Mouse (Mus musculus) lung, embryonic 16.5 days (tissue): ENCODE measurements around the gene Bicd1. TPM values are rescaled to one million over a fixed set of nuclear protein-coding genes. Genes with fewer than 3 reads are reported as not detected.
"Not testable (repeated sequence)": the region's sequence is repeated elsewhere in the genome, so short reads cannot be mapped to it uniquely, and the experiment has no call there.

Experiments used
- ATAC-seq: fragments of 200-750 bp; cut with Nextera tagmentation; 2 replicates; pipeline ENCODE4 v1.8.0; 2017; ENCODE audit warnings: low read depth, mild to moderate bottlenecking, moderate library complexity
- H3K27ac ChIP-seq: fragments of 300-500 bp; sonication (generic); 2 replicates; pipeline ENCODE4 v1.5.1; 2014; ENCODE audit warnings: mild to moderate bottlenecking, control low read depth, low read length
- H3K27me3 ChIP-seq: fragments of 300-500 bp; sonication (generic); 2 replicates; pipeline ENCODE4 v1.6.1; 2014; ENCODE audit warnings: low read depth, low read length, mixed read lengths; ENCODE audit not compliant: control insufficient read depth, insufficient read depth
- H3K36me3 ChIP-seq: fragments of 300-500 bp; sonication (generic); 2 replicates; pipeline ENCODE4 v1.6.1; 2014; ENCODE audit warnings: low read length; ENCODE audit not compliant: control insufficient read depth, insufficient read depth
- H3K4me1 ChIP-seq: fragments of 300-500 bp; sonication (generic); replicated peaks from 2 replicates; pipeline ENCODE4 v1.6.1; 2014; ENCODE audit warnings: low read length, mixed read lengths; ENCODE audit not compliant: control insufficient read depth, insufficient read depth
- H3K4me2 ChIP-seq: fragments of 300-500 bp; sonication (generic); 2 replicates; pipeline ENCODE4 v1.6.1; 2014; ENCODE audit warnings: low read depth, low read length, control low read depth
- H3K4me3 ChIP-seq: fragments of 300-500 bp; sonication (generic); 2 replicates; pipeline ENCODE4 v1.5.1; 2014; ENCODE audit warnings: mild to moderate bottlenecking, low read length, control low read depth
- H3K9ac ChIP-seq: fragments of 300-500 bp; sonication (generic); 2 replicates; pipeline ENCODE4 v1.6.1; 2014; ENCODE audit warnings: low read length, control low read depth
- H3K9me3 ChIP-seq: fragments of 300-500 bp; sonication (generic); 2 replicates; pipeline ENCODE4 v1.6.1; 2016; ENCODE audit warnings: low read length; ENCODE audit not compliant: control insufficient read depth
- WGBS: fragments of 180-500 bp; shearing (Covaris S2); extraction: QIAGEN DNeasy Blood & Tissue Kit; methylation state at CpG from one replicate; pipeline ENCODE4 v1.1.7; 2014; 5-methylcytosine and 5-hydroxymethylcytosine counted together
- polyA plus RNA-seq: library from polyadenylated mRNA; unstranded; fragments of >200 nt; fragmentation: Nextera tagmentation; extraction: Ambion mirVana; gene quantifications from 2 replicates; pipeline ENCODE4 v1.2.1, GENCODE M21; 2015

Gene Bicd1
- polyA plus RNA-seq, 1 experiment from 2014 or later = 6.4 TPM

DNA sequence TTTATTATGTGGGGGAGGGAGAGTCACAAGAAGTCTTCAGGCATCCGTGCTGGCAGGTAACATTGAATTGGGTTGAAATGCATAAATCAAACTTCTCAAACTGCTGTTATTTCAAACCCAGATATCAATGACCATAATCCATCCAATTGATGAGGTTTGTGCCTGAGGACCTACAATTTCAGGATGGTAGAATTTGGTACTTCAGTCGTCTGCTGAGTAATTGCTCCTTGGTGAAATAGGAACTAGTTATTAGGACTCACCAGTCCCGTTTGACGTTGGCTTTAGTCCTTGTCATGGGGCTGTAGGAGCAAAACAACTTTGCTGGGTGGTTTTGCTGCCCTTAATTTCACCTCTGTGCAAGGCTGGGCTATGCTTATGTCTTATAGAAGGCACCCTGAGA, 1.2 kb downstream of the Bicd1 start:
- Histone ChIP-seq H3K36me3 (no peaks in the 10 kb centered on the region), H3K4me2 (peak overlapping the region; percentile 86), H3K9me3 (no peaks in the 10 kb centered on the region), H3K27me3 (no peaks in the 10 kb centered on the region), H3K9ac (no peak overlapping the region; the same call in 1 of the 2 replicates), H3K27ac (no peak overlapping the region), H3K4me1 (peaks cover 4% of the 10 kb centered on the region; the same call in 1 of the 2 replicates), H3K4me3 (peak overlapping the region; percentile 71)
- 12% methylated on average over 4 of the region's 4 CpGs for whole genome bisulfite sequencing
- no peak for ATAC-seq

- Histone ChIP-seq H3K4me3 (no peak overlapping the region), H3K27me3 (no peaks in the 10 kb centered on the region), H3K36me3 (no peaks in the 10 kb centered on the region), H3K27ac (no peak overlapping the region), H3K4me2 (no peak overlapping the region), H3K9me3 (no peaks in the 10 kb centered on the region), H3K9ac (no peak overlapping the region), H3K4me1 (peaks cover 4% of the 10 kb centered on the region; the same call in 1 of the 2 replicates)
- ATAC-seq = no peak
Measured at GRCm38 (mm10) chr6:149413256-149413655, 4.6 kb downstream of the Bicd1 start.

DNA sequence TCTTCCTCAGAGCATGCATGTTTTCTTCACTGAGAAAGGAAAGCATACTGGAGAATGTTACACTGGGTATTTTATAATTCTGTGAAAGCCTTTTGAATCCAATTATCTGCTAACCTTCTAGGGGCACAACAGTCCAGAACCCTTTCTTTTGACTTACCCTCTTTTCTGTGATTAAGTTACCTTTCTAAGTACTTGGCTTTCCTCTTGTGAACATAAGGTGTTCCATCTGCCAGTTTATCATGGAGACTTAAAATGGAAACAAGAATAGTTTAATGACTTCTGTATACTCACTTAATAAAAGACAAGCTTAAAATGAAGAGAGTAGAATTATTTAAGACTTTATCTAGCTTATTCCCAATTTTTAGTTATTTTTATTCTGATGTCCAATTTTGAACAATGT, 16.1 kb downstream of the Bicd1 start:
- H3K9ac ChIP-seq = no peak overlapping the region
- H3K36me3 ChIP-seq = no peaks in the 10 kb centered on the region
- H3K4me1 ChIP-seq = no peaks in the 10 kb centered on the region
- no peaks in the 10 kb centered on the region for H3K27me3 ChIP-seq
- no peak overlapping the region for H3K4me3 ChIP-seq
- H3K9me3 ChIP-seq = no peaks in the 10 kb centered on the region
- ATAC-seq = no peak
- H3K4me2 ChIP-seq = no peak overlapping the region
- H3K27ac ChIP-seq = no peak overlapping the region

GRCm38 (mm10) chr6:149439140-149439539, 30.5 kb downstream of the Bicd1 start:
- no peak for ATAC-seq
- Histone ChIP-seq H3K27ac (no peak overlapping the region), H3K4me2 (no peak overlapping the region), H3K9me3 (0 out of 2 replicates have a peak, but pooled peaks cover 2% of the 10 kb centered on the region), H3K4me1 (no peaks in the 10 kb centered on the region), H3K36me3 (no peaks in the 10 kb centered on the region), H3K27me3 (no peaks in the 10 kb centered on the region), H3K9ac (no peak overlapping the region), H3K4me3 (no peak overlapping the region)
- 67% methylated on average over 1 of the region's 1 CpGs for WGBS

DNA sequence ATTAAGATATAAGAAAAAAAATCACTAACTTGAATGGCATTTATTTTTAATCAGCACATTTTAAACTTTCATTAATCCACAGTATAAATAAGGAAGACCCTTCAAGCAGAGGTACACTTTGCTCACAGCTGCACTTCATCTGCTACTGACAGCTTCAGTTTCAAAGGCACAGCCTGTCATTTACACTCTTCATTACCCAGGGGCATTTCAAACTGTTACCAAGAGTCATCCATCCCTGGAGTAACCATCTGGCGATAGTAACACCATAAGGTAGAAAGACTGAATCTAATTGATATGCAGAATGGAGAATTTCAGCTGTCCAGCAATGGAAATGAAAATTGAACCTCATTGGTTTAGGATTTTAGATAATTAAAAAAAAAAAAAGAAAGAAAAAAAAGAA, 34.2 kb downstream of the Bicd1 start:
- no peak overlapping the region for H3K4me2 ChIP-seq
- ATAC-seq = no peak
- WGBS = 54% methylated on average over 1 of the region's 1 CpGs
- H3K36me3 ChIP-seq = no peaks in the 10 kb centered on the region
- H3K9me3 ChIP-seq = no peaks in the 10 kb centered on the region
- no peaks in the 10 kb centered on the region for H3K27me3 ChIP-seq
- H3K4me1 ChIP-seq = no peaks in the 10 kb centered on the region
- no peak overlapping the region for H3K27ac ChIP-seq
- H3K4me3 ChIP-seq = no peak overlapping the region
- H3K9ac ChIP-seq = no peak overlapping the region

- ATAC-seq = no peak
- Histone ChIP-seq H3K4me2 (no peak overlapping the region), H3K36me3 (no peaks in the 10 kb centered on the region), H3K9ac (no peak overlapping the region), H3K27me3 (no peaks in the 10 kb centered on the region), H3K4me1 (no peaks in the 10 kb centered on the region), H3K9me3 (peaks cover 4% of the 10 kb centered on the region; the same call in 1 of the 2 replicates), H3K4me3 (no peak overlapping the region), H3K27ac (no peak overlapping the region)
- 67% methylated on average over 10 of the region's 10 CpGs for WGBS
Measured at GRCm38 (mm10) chr6:149445854-149446253, 37.2 kb downstream of the Bicd1 start.

- no peaks in the 10 kb centered on the region for H3K36me3 ChIP-seq
- H3K4me2 ChIP-seq = no peak overlapping the region
- H3K9me3 ChIP-seq = no peaks in the 10 kb centered on the region
- H3K4me1 ChIP-seq = no peaks in the 10 kb centered on the region
- H3K9ac ChIP-seq = no peak overlapping the region
- H3K27me3 ChIP-seq = no peaks in the 10 kb centered on the region
- H3K27ac ChIP-seq = no peak overlapping the region
- H3K4me3 ChIP-seq = no peak overlapping the region
- ATAC-seq = no peak
Measured at GRCm38 (mm10) chr6:149457324-149457723, 48.6 kb downstream of the Bicd1 start.

- no peak overlapping the region for H3K4me2 ChIP-seq
- ATAC-seq = no peak
- no peaks in the 10 kb centered on the region for H3K27me3 ChIP-seq
- H3K9me3 ChIP-seq = no peaks in the 10 kb centered on the region
- no peak overlapping the region for H3K27ac ChIP-seq
- no peaks in the 10 kb centered on the region for H3K4me1 ChIP-seq
- WGBS = 10% methylated on average over 1 of the region's 1 CpGs
- H3K9ac ChIP-seq = no peak overlapping the region
- H3K36me3 ChIP-seq = no peaks in the 10 kb centered on the region
- H3K4me3 ChIP-seq = no peak overlapping the region
Measured at GRCm38 (mm10) chr6:149460971-149461370, 52.3 kb downstream of the Bicd1 start.

- Histone ChIP-seq H3K27ac (no peak overlapping the region), H3K4me2 (no peak overlapping the region), H3K36me3 (no peaks in the 10 kb centered on the region), H3K9me3 (no peaks in the 10 kb centered on the region), H3K4me1 (no peaks in the 10 kb centered on the region), H3K4me3 (no peak overlapping the region), H3K9ac (no peak overlapping the region), H3K27me3 (no peaks in the 10 kb centered on the region)
- 73% methylated on average over 15 of the region's 15 CpGs for WGBS
- no peak for ATAC-seq
Measured at GRCm38 (mm10) chr6:149471477-149471876, 62.8 kb downstream of the Bicd1 start.

- H3K27ac ChIP-seq, H3K9me3 ChIP-seq, H3K4me1 ChIP-seq, H3K9ac ChIP-seq, H3K4me2 ChIP-seq, H3K27me3 ChIP-seq, ATAC-seq, H3K36me3 ChIP-seq, H3K4me3 ChIP-seq: not testable (repeated sequence)
- 93% methylated on average over 6 of the region's 6 CpGs for WGBS
Measured at GRCm38 (mm10) chr6:149472441-149472840, 63.8 kb downstream of the Bicd1 start.
